Mouse (Mus musculus) liver, embryonic 18 days (tissue): ENCODE results near the gene Gm10471. TPM values are rescaled to one million over a fixed set of nuclear protein-coding genes. Genes with fewer than 3 reads are reported as not detected.

Source experiments
- polyA plus RNA-seq: library from polyadenylated mRNA; depleted of rRNA; stranded (reverse); fragments of >200 nt; gene quantifications from 2 replicates; pipeline ENCODE4 v1.2.3, GENCODE M21; 2012; rRNA removed

The Gm10471 gene
- not detected in 2 replicates for polyA plus RNA-seq

GRCm38 (mm10) chr5:26089191-26089590 is at the start of gene Gm10471:
Gene Gm10471 (minus strand): TSS chr5:26089291.

DNA sequence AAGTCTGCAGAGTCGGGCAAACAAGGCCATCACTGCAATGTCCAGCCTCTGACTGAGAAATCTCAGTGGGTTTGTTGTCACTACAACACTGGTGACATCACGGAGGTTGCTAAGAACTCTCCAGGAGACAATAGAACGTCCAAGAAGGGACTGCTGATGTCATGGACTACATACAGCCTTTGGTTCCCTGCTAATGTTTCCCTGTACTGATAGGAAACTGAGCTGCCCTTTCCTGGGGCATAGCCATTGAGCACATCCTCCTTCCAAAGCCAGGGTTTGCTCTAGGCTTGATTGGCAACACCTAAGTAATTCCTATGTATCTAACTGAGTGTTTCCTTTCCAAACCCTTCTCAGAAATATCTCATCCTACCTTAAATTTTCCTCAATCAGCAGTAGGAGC is 32.2 kb upstream of the Gm10471 start, which contains the start of gene Gm10220:
Gm10220 (minus strand) TSS at position 101 of the 400 bp plus-strand sequence.

GRCm38 (mm10) chr5:26105262-26105661 is 16.2 kb upstream of the Gm10471 start, which contains the start of gene 5031410I06Rik:
Gene 5031410I06Rik (minus strand): TSS chr5:26105362.

DNA sequence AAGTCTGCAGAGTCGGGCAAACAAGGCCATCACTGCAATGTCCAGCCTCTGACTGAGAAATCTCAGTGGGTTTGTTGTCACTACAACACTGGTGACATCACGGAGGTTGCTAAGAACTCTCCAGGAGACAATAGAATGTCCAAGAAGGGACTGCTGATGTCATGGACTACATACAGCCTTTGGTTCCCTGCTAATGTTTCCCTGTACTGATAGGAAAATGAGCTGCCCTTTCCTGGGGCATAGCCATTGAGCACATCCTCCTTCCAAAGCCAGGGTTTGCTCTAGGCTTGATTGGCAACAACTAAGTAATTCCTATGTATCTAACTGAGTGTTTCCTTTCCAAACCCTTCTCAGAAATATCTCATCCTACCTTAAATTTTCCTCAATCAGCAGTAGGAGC is 30.6 kb downstream of the Gm10471 start, which contains the start of gene Gm7347:
Gm7347 (minus strand) TSS at position 101 of the 400 bp plus-strand sequence.

DNA sequence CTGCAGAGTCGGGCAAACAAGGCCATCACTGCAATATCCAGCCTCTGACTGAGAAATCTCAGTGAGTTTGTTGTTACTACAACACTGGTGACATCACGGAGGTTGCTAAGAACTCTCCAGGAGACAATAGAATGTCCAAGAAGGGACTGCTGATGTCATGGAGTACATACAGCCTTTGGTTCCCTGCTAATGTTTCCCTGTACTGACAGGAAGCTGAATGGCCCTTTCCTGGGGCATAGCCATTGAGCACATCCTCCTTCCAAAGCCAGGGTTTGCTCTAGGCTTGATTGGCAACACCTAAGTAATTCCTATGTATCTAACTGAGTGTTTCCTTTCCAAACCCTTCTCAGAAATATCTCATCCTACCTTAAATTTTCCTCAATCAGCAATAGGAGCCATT is 49.6 kb downstream of the Gm10471 start, which contains the start of gene Speer4a:
Speer4a (minus strand) TSS at position 101 of the 400 bp plus-strand sequence.

Other genes starting within 250 kb of the Gm10471 start
- gene Gm21663, start 146.9 kb downstream of the Gm10471 start, polyA plus RNA-seq, result not detected in 2 replicates
- gene Gm21671, start 134.9 kb downstream of the Gm10471 start, polyA plus RNA-seq, result not detected in 2 replicates
- gene Gm21680, start 116.6 kb downstream of the Gm10471 start, polyA plus RNA-seq, result not detected in 2 replicates
- not detected in 2 replicates for gene Gm21698, start 100.6 kb downstream of the Gm10471 start, polyA plus RNA-seq
- gene Gm1979, start 84.5 kb downstream of the Gm10471 start, polyA plus RNA-seq, result not detected in 2 replicates
- not detected in 2 replicates for gene Gm5862, start 66.4 kb downstream of the Gm10471 start, polyA plus RNA-seq
- not detected in 2 replicates for gene Speer4a, start 49.7 kb downstream of the Gm10471 start, polyA plus RNA-seq
- gene Gm7347, start 30.7 kb downstream of the Gm10471 start, polyA plus RNA-seq, result not detected in 2 replicates
- gene 5031410I06Rik, start 16.1 kb upstream of the Gm10471 start, polyA plus RNA-seq, result not detected in 2 replicates
- gene Gm10220, start 32.1 kb upstream of the Gm10471 start, polyA plus RNA-seq, result not detected in 2 replicates
- gene Gm7361, start 168.4 kb upstream of the Gm10471 start, polyA plus RNA-seq, result not detected in 2 replicates